Mouse (Mus musculus) intestine, embryonic 15.5 days (tissue): ENCODE results near the gene Rab11b. TPM values are rescaled to one million over a fixed set of nuclear protein-coding genes. Genes with fewer than 3 reads are reported as not detected.
A peak's percentile ranks its signal among the peaks of the same experiment; 100 is the strongest.
"Not testable (repeated sequence)": the region's sequence is repeated elsewhere in the genome, so short reads cannot be mapped to it uniquely, and the experiment has no call there.

Experiments used
- ATAC-seq: fragments of 200-750 bp; cut with Nextera tagmentation; 2 replicates; pipeline ENCODE4 v1.8.0; 2017; ENCODE audit warnings: moderate TSS enrichment, moderate library complexity
- H3K27ac ChIP-seq: fragments of 300-500 bp; sonication (generic); 2 replicates; pipeline ENCODE4 v1.5.1; 2015; ENCODE audit warnings: mild to moderate bottlenecking, inconsistent platforms
- H3K27me3 ChIP-seq: fragments of 300-500 bp; sonication (generic); replicated peaks from 2 replicates; pipeline ENCODE4 v1.6.1; 2015; ENCODE audit warnings: inconsistent platforms
- H3K36me3 ChIP-seq: fragments of 300-500 bp; sonication (generic); 2 replicates; pipeline ENCODE4 v1.6.1; 2015; ENCODE audit warnings: inconsistent platforms
- H3K4me1 ChIP-seq: fragments of 300-500 bp; sonication (generic); replicated peaks from 2 replicates; pipeline ENCODE4 v1.6.1; 2015; ENCODE audit warnings: inconsistent platforms
- H3K4me2 ChIP-seq: fragments of 300-500 bp; sonication (generic); replicated peaks from 2 replicates; pipeline ENCODE4 v1.6.1; 2015; ENCODE audit warnings: mild to moderate bottlenecking, inconsistent platforms
- H3K4me3 ChIP-seq: fragments of 300-500 bp; sonication (generic); replicated peaks from 2 replicates; pipeline ENCODE4 v1.5.1; 2015; ENCODE audit warnings: inconsistent platforms
- H3K9ac ChIP-seq: fragments of 300-500 bp; sonication (generic); 2 replicates; pipeline ENCODE4 v1.6.1; 2015; ENCODE audit warnings: inconsistent platforms
- H3K9me3 ChIP-seq: fragments of 300-500 bp; sonication (generic); 2 replicates; pipeline ENCODE4 v1.6.1; 2016; ENCODE audit warnings: inconsistent platforms
- WGBS: fragments of 180-500 bp; shearing (Covaris S2); methylation state at CpG from one replicate; pipeline ENCODE4 v1.1.7; 2015; 5-methylcytosine and 5-hydroxymethylcytosine counted together
- polyA plus RNA-seq: library from polyadenylated mRNA; unstranded; fragments of >200 nt; fragmentation: Nextera tagmentation; extraction: Ambion mirVana; gene quantifications from 2 replicates; pipeline ENCODE4 v1.2.1, GENCODE M21; 2015

Gene Rab11b
- polyA plus RNA-seq, 1 experiment from 2014 or later: 206 TPM

DNA sequence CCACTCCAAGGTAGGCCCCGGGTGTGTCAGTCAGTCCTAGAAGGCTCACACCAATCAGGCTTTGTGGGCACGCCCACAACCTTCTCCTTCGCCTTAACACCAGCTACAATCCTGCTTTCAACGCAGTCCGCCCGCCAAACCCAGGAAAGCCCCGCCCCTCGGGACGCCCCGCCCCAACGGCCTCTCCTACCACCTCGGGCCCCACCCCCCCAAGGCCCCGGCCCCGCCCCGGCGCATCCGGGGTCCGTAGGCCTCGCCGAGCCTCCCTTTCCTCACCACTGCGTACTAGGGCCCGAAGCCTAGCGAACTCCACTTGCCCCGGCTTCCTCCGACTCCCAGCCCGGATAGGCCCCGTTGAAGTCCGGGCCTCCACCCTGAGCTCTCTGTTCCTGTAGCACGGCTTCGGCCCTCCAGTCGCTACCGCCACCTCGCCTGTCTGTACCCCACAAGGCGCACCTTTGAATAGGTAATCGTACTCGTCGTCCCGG, 519 bp downstream of the Rab11b start:
- peak overlapping the region; percentile 96 for H3K9ac ChIP-seq
- under 1% methylated on average over 38 of the region's 38 CpGs for WGBS
- H3K4me1 ChIP-seq: peaks cover 42% of the 10 kb centered on the region
- H3K36me3 ChIP-seq: no peaks in the 10 kb centered on the region
- no peaks in the 10 kb centered on the region for H3K27me3 ChIP-seq
- H3K9me3 ChIP-seq: no peaks in the 10 kb centered on the region
- peak overlapping the region; percentile 73 for H3K4me3 ChIP-seq
- ATAC-seq: peak; percentile 94
- peak overlapping the region; percentile 78 for H3K4me2 ChIP-seq
- peak overlapping the region; percentile 100 for H3K27ac ChIP-seq

- WGBS: 58% methylated on average over 4 of the region's 4 CpGs
- ATAC-seq: no peak
- H3K9me3 ChIP-seq: no peaks in the 10 kb centered on the region
- H3K4me2 ChIP-seq: no peak overlapping the region
- no peak overlapping the region for H3K4me3 ChIP-seq
- H3K4me1 ChIP-seq: peaks cover 42% of the 10 kb centered on the region
- no peaks in the 10 kb centered on the region for H3K36me3 ChIP-seq
- no peak overlapping the region for H3K27ac ChIP-seq
- H3K27me3 ChIP-seq: no peaks in the 10 kb centered on the region
- no peak overlapping the region for H3K9ac ChIP-seq
These were observed 3.1 kb downstream of the Rab11b start for GRCm38 (mm10) chr17:33757231-33757630.

- 0 out of 2 replicates have a peak overlapping the region, but pooled peaks have one; percentile 6 for H3K4me2 ChIP-seq
- H3K36me3 ChIP-seq: no peaks in the 10 kb centered on the region
- 84% methylated on average over 3 of the region's 3 CpGs for WGBS
- no peak overlapping the region for H3K9ac ChIP-seq
- H3K4me3 ChIP-seq: no peak overlapping the region
- no peaks in the 10 kb centered on the region for H3K9me3 ChIP-seq
- H3K27me3 ChIP-seq: no peaks in the 10 kb centered on the region
- no peak for ATAC-seq
- H3K27ac ChIP-seq: no peak overlapping the region
- H3K4me1 ChIP-seq: peaks cover 42% of the 10 kb centered on the region
These were observed 4.1 kb downstream of the Rab11b start for GRCm38 (mm10) chr17:33756108-33756790.

DNA sequence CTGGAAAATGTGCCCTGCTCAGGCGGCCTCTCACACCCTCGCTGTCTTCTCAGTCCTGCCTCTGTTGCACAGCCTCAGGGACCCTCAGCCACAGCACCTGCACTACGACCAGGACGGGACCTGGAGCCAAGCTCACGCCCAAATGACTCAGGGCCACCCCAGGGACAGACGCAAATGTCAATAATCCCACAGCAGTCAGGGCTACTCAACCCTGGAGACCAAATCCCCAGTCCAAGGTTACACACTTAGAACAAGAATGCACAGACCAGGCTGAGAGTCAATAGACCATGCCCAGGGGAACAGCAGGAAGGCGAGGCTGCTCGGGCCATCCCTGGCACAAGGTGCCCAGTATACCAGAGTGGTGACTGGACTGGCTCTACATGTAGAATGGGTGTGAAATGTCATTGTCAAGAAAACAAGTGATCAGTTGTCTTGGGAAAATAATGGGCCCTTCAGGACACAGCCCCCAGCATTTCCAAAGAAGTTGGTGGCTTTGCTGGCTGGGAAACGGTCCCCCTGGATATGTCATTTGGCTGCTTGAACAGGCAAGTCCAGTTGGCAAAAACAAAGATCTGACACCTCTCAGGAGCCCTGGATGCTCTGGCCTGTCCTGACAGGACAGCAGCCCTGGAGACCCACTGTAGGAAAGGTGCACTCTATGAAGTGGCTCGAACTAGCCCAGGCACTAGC, 4.8 kb downstream of the Rab11b start:
- Histone ChIP-seq H3K27me3 (no peaks in the 10 kb centered on the region), H3K4me2 (0 out of 2 replicates have a peak overlapping the region, but pooled peaks have one; percentile 6), H3K36me3 (no peaks in the 10 kb centered on the region), H3K4me1 (peaks cover 42% of the 10 kb centered on the region), H3K9ac (no peak overlapping the region; the same call in 1 of the 2 replicates), H3K9me3 (no peaks in the 10 kb centered on the region), H3K4me3 (no peak overlapping the region), H3K27ac (no peak overlapping the region)
- no peak for ATAC-seq
- 76% methylated on average over 10 of the region's 10 CpGs for WGBS

GRCm38 (mm10) chr17:33754656-33755055, 5.7 kb downstream of the Rab11b start:
- 85% methylated on average over 1 of the region's 1 CpGs for WGBS
- H3K4me2 ChIP-seq: no peak overlapping the region
- no peaks in the 10 kb centered on the region for H3K27me3 ChIP-seq
- H3K9me3 ChIP-seq: no peaks in the 10 kb centered on the region
- no peak for ATAC-seq
- H3K9ac ChIP-seq: no peak overlapping the region
- peaks cover 42% of the 10 kb centered on the region for H3K4me1 ChIP-seq
- H3K27ac ChIP-seq: no peak overlapping the region
- H3K36me3 ChIP-seq: 0 out of 2 replicates have a peak, but pooled peaks cover 3% of the 10 kb centered on the region
- no peak overlapping the region for H3K4me3 ChIP-seq

GRCm38 (mm10) chr17:33752297-33752696, 8.0 kb downstream of the Rab11b start:
- 92% methylated on average over 2 of the region's 2 CpGs for WGBS
- ATAC-seq: no peak
- Histone ChIP-seq H3K9me3 (no peaks in the 10 kb centered on the region), H3K4me1 (peaks cover 22% of the 10 kb centered on the region), H3K4me3 (no peak overlapping the region), H3K27ac (no peak overlapping the region), H3K4me2 (no peak overlapping the region), H3K9ac (no peak overlapping the region), H3K27me3 (no peaks in the 10 kb centered on the region), H3K36me3 (peaks cover 18% of the 10 kb centered on the region)

DNA sequence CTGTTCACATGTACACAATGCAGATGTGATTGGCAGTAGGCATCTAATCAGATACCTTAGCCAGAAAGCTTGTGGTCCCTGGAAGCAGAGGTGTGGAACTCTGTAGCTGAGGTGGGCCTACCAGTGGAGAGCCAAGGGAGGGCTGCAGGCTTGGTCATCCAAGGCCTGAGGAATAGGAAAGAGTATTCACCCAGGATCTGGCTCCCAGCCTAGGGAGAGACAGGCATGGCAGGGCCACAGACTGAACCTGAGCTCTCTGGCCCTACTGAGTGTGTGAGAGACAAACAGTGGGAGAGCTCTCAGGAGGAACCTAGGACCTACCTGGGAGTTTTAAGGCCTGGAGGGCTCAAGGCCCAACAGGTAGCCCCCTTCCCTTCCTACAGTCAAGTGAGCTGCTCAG, 9.1 kb downstream of the Rab11b start:
- H3K36me3 ChIP-seq: peaks cover 20% of the 10 kb centered on the region
- peaks cover 11% of the 10 kb centered on the region; the same call in 1 of the 2 replicates for H3K4me1 ChIP-seq
- H3K27ac ChIP-seq: no peak overlapping the region
- H3K4me3 ChIP-seq: no peak overlapping the region
- H3K9ac ChIP-seq: no peak overlapping the region
- H3K4me2 ChIP-seq: no peak overlapping the region
- no peaks in the 10 kb centered on the region for H3K9me3 ChIP-seq
- no peaks in the 10 kb centered on the region for H3K27me3 ChIP-seq
- no peak for ATAC-seq

- no peak for ATAC-seq
- Histone ChIP-seq H3K27ac (no peak overlapping the region), H3K36me3 (peaks cover 26% of the 10 kb centered on the region), H3K4me3 (no peak overlapping the region), H3K4me2 (no peak overlapping the region), H3K27me3 (no peaks in the 10 kb centered on the region), H3K9ac (no peak overlapping the region), H3K4me1 (no peaks in the 10 kb centered on the region), H3K9me3 (no peaks in the 10 kb centered on the region)
- WGBS: 92% methylated on average over 5 of the region's 5 CpGs
These were observed 10.9 kb downstream of the Rab11b start for GRCm38 (mm10) chr17:33749451-33749850.

GRCm38 (mm10) chr17:33746011-33746410, 14.3 kb downstream of the Rab11b start:
- Histone ChIP-seq H3K4me1 (no peaks in the 10 kb centered on the region), H3K4me3 (no peak overlapping the region), H3K27me3 (no peaks in the 10 kb centered on the region), H3K36me3 (peaks cover 26% of the 10 kb centered on the region), H3K9ac (no peak overlapping the region), H3K9me3 (no peaks in the 10 kb centered on the region), H3K4me2 (no peak overlapping the region), H3K27ac (no peak overlapping the region)
- peak; percentile 62 for ATAC-seq
- WGBS: 68% methylated on average over 2 of the region's 2 CpGs

DNA sequence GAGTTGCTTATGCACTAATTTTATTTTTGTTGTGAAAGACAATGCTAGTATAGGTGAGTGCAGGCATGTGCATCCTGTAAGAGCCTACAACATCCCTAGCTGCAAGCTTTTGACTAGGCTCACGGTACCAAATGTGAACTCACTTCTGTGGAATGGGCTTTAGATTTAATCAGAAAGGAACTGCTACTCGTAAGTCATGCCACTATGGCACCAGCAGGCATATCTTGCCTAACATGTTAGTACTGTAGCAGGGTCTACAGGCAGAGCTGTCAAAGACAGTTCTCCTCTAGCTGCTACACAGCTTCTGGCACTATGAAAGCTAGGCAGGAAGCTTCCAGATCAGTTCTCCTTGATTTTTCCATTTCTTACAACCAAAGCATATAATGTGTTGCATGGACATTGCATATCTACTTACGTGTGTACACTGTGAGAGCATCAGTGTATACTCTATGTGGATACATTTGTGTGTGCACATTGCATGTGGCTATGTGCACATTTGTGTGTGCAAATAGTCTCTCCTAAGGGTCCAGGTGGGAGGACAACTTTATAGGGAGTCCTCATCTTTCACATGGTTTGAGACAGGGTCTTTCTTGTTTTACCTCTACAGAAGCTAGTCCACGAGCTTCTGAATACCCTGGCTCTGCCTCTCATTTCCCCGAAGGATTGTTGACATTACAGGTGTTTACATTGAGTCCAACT, 15.5 kb downstream of the Rab11b start:
- Histone ChIP-seq H3K9me3 (no peaks in the 10 kb centered on the region), H3K4me1 (no peaks in the 10 kb centered on the region), H3K27ac (no peak overlapping the region), H3K36me3 (peaks cover 24% of the 10 kb centered on the region), H3K9ac (no peak overlapping the region), H3K27me3 (no peaks in the 10 kb centered on the region), H3K4me2 (no peak overlapping the region), H3K4me3 (no peak overlapping the region)
- WGBS: 68% methylated on average over 5 of the region's 5 CpGs
- no peak for ATAC-seq

DNA sequence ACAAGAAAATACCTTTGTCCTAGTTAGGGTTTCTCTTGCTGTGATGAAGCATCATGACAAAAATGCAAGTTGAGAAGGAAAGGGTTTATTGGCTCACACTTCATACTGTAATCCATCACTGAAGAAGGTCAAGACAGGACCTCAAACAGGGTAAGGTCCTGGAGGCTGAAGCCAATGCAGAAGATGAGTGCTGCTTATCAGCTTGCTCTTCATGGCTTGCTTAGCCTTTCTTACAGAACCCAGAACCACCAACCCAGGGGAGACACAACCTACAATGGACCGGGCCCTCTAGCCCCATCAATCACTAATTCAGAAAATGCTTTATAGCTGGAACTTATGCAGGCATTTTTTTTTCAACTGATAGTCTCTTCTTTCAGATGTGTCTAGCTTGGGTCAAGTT, 17.9 kb downstream of the Rab11b start:
- Histone ChIP-seq H3K9me3 (no peaks in the 10 kb centered on the region), H3K4me1 (no peaks in the 10 kb centered on the region), H3K4me3 (no peak overlapping the region), H3K27me3 (no peaks in the 10 kb centered on the region), H3K36me3 (peaks cover 8% of the 10 kb centered on the region; the same call in 1 of the 2 replicates), H3K9ac (no peak overlapping the region), H3K4me2 (no peak overlapping the region), H3K27ac (no peak overlapping the region)
- no peak for ATAC-seq
- WGBS: 86% methylated on average over 1 of the region's 1 CpGs

GRCm38 (mm10) chr17:33733526-33733925, 26.8 kb downstream of the Rab11b start:
- H3K9me3 ChIP-seq, H3K4me3 ChIP-seq, H3K4me1 ChIP-seq, H3K36me3 ChIP-seq, H3K27me3 ChIP-seq, H3K27ac ChIP-seq, ATAC-seq, H3K9ac ChIP-seq, H3K4me2 ChIP-seq: not testable (repeated sequence)
- 75% methylated on average over 10 of the region's 10 CpGs for WGBS
